Mouse (Mus musculus): ENCODE measurements at regions not wholly inside any gene's neighbourhood (a gene's known extent, or its start where the extent isn't known, plus 50 kb on each side); places are given as distances from the start of the nearest gene placed in this dataset.

GRCm38 (mm10) chr15:97462006-97462405, 214.9 kb upstream of the Amigo2 start:
- Histone ChIP-seq H3K36me3 (ENCODE audit: insufficient read depth) (no peaks in the 10 kb centered on the region), H3K4me1 (ENCODE audit: insufficient read depth) (no peaks in the 10 kb centered on the region), H3K27ac (ENCODE audit: low read depth, low read length) (no peak overlapping the region), H3K4me2 (ENCODE audit: low read depth) (no peak overlapping the region), H3K4me3 (ENCODE audit: low read depth, low read length) (no peak overlapping the region), H3K9me3 (ENCODE audit: low read length) (no peaks in the 10 kb centered on the region), H3K27me3 (ENCODE audit: insufficient read depth, low read length) (no peaks in the 10 kb centered on the region), H3K9ac (no peak overlapping the region)
- no peak for TF ChIP-seq CTCF (IDR thresholded peaks at IDR 0.05; ENCODE audit: low read depth)
- no peak for ATAC-seq
- whole genome bisulfite sequencing: 83% methylated on average over 7 of the region's 7 CpGs
- no peak for DNase-seq

- Histone ChIP-seq H3K9me3 (ENCODE audit: low read length) (no peaks in the 10 kb centered on the region), H3K36me3 (ENCODE audit: insufficient read depth) (no peaks in the 10 kb centered on the region), H3K9ac (no peak overlapping the region), H3K4me2 (ENCODE audit: low read depth) (no peak overlapping the region), H3K27me3 (ENCODE audit: insufficient read depth, low read length) (no peaks in the 10 kb centered on the region), H3K4me3 (ENCODE audit: low read depth, low read length) (no peak overlapping the region), H3K27ac (ENCODE audit: low read depth, low read length) (no peak overlapping the region), H3K4me1 (ENCODE audit: insufficient read depth) (no peaks in the 10 kb centered on the region)
- no peak for TF ChIP-seq CTCF (IDR thresholded peaks at IDR 0.05; ENCODE audit: low read depth)
- WGBS: 79% methylated on average over 7 of the region's 7 CpGs
- ATAC-seq (no peak), DNase-seq (no peak)
Observed at GRCm38 (mm10) chr15:97461060-97461459, 214.0 kb upstream of the Amigo2 start.

- H3K4me2 ChIP-seq (ENCODE audit: low read depth): no peak overlapping the region
- TF ChIP-seq CTCF (IDR thresholded peaks at IDR 0.05; ENCODE audit: low read depth): no peak
- H3K4me1 ChIP-seq (ENCODE audit: insufficient read depth): no peaks in the 10 kb centered on the region
- no peak overlapping the region for H3K27ac ChIP-seq (ENCODE audit: low read depth, low read length)
- H3K9me3 ChIP-seq (ENCODE audit: low read length): no peaks in the 10 kb centered on the region
- DNase-seq (no peak), ATAC-seq (no peak)
- H3K4me3 ChIP-seq (ENCODE audit: low read depth, low read length): no peak overlapping the region
- 84% methylated on average over 7 of the region's 7 CpGs for WGBS
- H3K36me3 ChIP-seq (ENCODE audit: insufficient read depth): no peaks in the 10 kb centered on the region
- H3K9ac ChIP-seq: no peak overlapping the region
- no peaks in the 10 kb centered on the region for H3K27me3 ChIP-seq (ENCODE audit: insufficient read depth, low read length)
Observed at GRCm38 (mm10) chr15:97460360-97460719, 213.3 kb upstream of the Amigo2 start.

- no peak overlapping the region for H3K9ac ChIP-seq
- ATAC-seq: no peak
- WGBS: 92% methylated on average over 19 of the region's 19 CpGs
Observed at GRCm38 (mm10) chr15:97459606-97460359, 212.7 kb upstream of the Amigo2 start.

GRCm38 (mm10) chr15:97458748-97459221, 211.7 kb upstream of the Amigo2 start:
- no peaks in the 10 kb centered on the region for H3K27me3 ChIP-seq (ENCODE audit: insufficient read depth, low read length)
- no peak overlapping the region for H3K27ac ChIP-seq (ENCODE audit: low read depth, low read length)
- no peaks in the 10 kb centered on the region for H3K36me3 ChIP-seq (ENCODE audit: insufficient read depth)
- 73% methylated on average over 11 of the region's 11 CpGs for WGBS
- H3K4me1 ChIP-seq (ENCODE audit: insufficient read depth): no peaks in the 10 kb centered on the region
- ATAC-seq (no peak), DNase-seq (no peak)
- H3K9me3 ChIP-seq (ENCODE audit: low read length): no peaks in the 10 kb centered on the region
- 0 out of 2 replicates have a peak overlapping the region, but pooled peaks have one; percentile 21 for H3K4me2 ChIP-seq (ENCODE audit: low read depth)
- TF ChIP-seq CTCF (IDR thresholded peaks at IDR 0.05; ENCODE audit: low read depth): no peak
- H3K9ac ChIP-seq: no peak overlapping the region
- H3K4me3 ChIP-seq (ENCODE audit: low read depth, low read length): no peak overlapping the region

More at GRCm38 (mm10) chr15:97459606-97460359, 212.7 kb upstream of the Amigo2 start:
- Histone ChIP-seq H3K4me3 (ENCODE audit: low read depth, low read length) (no peak overlapping the region), H3K9me3 (ENCODE audit: low read length) (no peaks in the 10 kb centered on the region), H3K36me3 (ENCODE audit: insufficient read depth) (no peaks in the 10 kb centered on the region), H3K4me2 (ENCODE audit: low read depth) (no peak overlapping the region), H3K27ac (ENCODE audit: low read depth, low read length) (no peak overlapping the region), H3K4me1 (ENCODE audit: insufficient read depth) (no peaks in the 10 kb centered on the region), H3K27me3 (ENCODE audit: insufficient read depth, low read length) (no peaks in the 10 kb centered on the region)
- no peak for TF ChIP-seq CTCF (IDR thresholded peaks at IDR 0.05; ENCODE audit: low read depth)
- DNase-seq: no peak

- TF ChIP-seq CTCF (IDR thresholded peaks at IDR 0.05; ENCODE audit: low read depth): no peak
- peak overlapping the region; percentile 21; the same call in 1 of the 2 replicates for H3K4me2 ChIP-seq (ENCODE audit: low read depth)
- 42% methylated on average over 17 of the region's 17 CpGs for WGBS
- no peaks in the 10 kb centered on the region for H3K27me3 ChIP-seq (ENCODE audit: insufficient read depth, low read length)
- H3K27ac ChIP-seq (ENCODE audit: low read depth, low read length): no peak overlapping the region
- no peak for DNase-seq
- no peaks in the 10 kb centered on the region for H3K9me3 ChIP-seq (ENCODE audit: low read length)
- H3K36me3 ChIP-seq (ENCODE audit: insufficient read depth): no peaks in the 10 kb centered on the region
- no peak overlapping the region for H3K4me3 ChIP-seq (ENCODE audit: low read depth, low read length)
- H3K9ac ChIP-seq: no peak overlapping the region
- no peak for ATAC-seq
- no peaks in the 10 kb centered on the region for H3K4me1 ChIP-seq (ENCODE audit: insufficient read depth)
Observed at GRCm38 (mm10) chr15:97458139-97458747, 211.2 kb upstream of the Amigo2 start.

GRCm38 (mm10) chr15:97457468-97457867, 210.4 kb upstream of the Amigo2 start:
- no peaks in the 10 kb centered on the region for H3K27me3 ChIP-seq (ENCODE audit: insufficient read depth, low read length)
- no peak overlapping the region for H3K9ac ChIP-seq
- no peak for DNase-seq
- no peak overlapping the region for H3K4me2 ChIP-seq (ENCODE audit: low read depth)
- ATAC-seq: no peak
- H3K4me3 ChIP-seq (ENCODE audit: low read depth, low read length): no peak overlapping the region
- H3K9me3 ChIP-seq (ENCODE audit: low read length): no peaks in the 10 kb centered on the region
- no peaks in the 10 kb centered on the region for H3K4me1 ChIP-seq (ENCODE audit: insufficient read depth)
- no peak for TF ChIP-seq CTCF (IDR thresholded peaks at IDR 0.05; ENCODE audit: low read depth)
- H3K27ac ChIP-seq (ENCODE audit: low read depth, low read length): no peak overlapping the region
- 88% methylated on average over 8 of the region's 8 CpGs for WGBS
- H3K36me3 ChIP-seq (ENCODE audit: insufficient read depth): no peaks in the 10 kb centered on the region
